Comparison of ENCODE assay signal across 3 mouse cellular contexts in genomic region chr12:76839298-76839697, GRCm38 (mm10).
TF ChIP-seq lines count a peak whose summit lies in the region.

No protein-coding gene starts in this region.

TF ChIP-seq in CH12.LX, 34 proteins besides CTCF, POLR2A, EP300 and RAD21:
- TF ChIP-seq USF2 (conservative IDR thresholded peaks at IDR 0.05; ENCODE audit: low read depth, low read length), result no peak
- peak; percentile 85 for TF ChIP-seq MAFK (IDR thresholded peaks at IDR 0.05; ENCODE audit: insufficient replicate concordance, low read length)
TF ChIP-seq in CH12.LX: peak in this region for 1.

TF ChIP-seq in ES-E14, 5 proteins besides CTCF, POLR2A, EP300 and RAD21:
- TF ChIP-seq ZNF384 (IDR thresholded peaks at IDR 0.05; ENCODE audit: low read depth, low read length), result no peak
- TF ChIP-seq HCFC1 (IDR thresholded peaks at IDR 0.05; ENCODE audit: borderline replicate concordance, insufficient read depth, low read length), result no peak
- TF ChIP-seq ZC3H11A (IDR thresholded peaks at IDR 0.05; ENCODE audit: borderline replicate concordance, low read depth, low read length), result no peak
- TF ChIP-seq CHD2 (IDR thresholded peaks at IDR 0.05; ENCODE audit: low read depth, low read length), result no peak
- TF ChIP-seq MAFK (IDR thresholded peaks at IDR 0.05; ENCODE audit: insufficient read depth, low read depth, low read length), result peak; percentile 84

TF ChIP-seq in MEL, 35 proteins besides CTCF, POLR2A, EP300 and RAD21:
- TF ChIP-seq BHLHE40 (IDR thresholded peaks at IDR 0.05; ENCODE audit: borderline replicate concordance, low read depth, low read length) (no peak), MAFK (IDR thresholded peaks at IDR 0.05; ENCODE audit: borderline replicate concordance, low read depth, low read length) (peak; percentile 80)
